8 mouse cellular contexts compared by ENCODE assay signal in genomic region chr3:51532282-51532620, GRCm38 (mm10). TPM values are rescaled to one million over a fixed set of nuclear protein-coding genes. Genes with fewer than 3 reads are reported as not detected.
DNase-seq lines count a peak whose midpoint lies in the region; ATAC-seq and TF ChIP-seq lines count a peak whose summit lies in the region.

No protein-coding gene starts in this region.

- H3K27ac ChIP-seq in cerebellum, adult 2 months (ENCODE audit: insufficient read depth, low read length), result peak overlapping the region; percentile 93
- H3K27ac ChIP-seq in layer of hippocampus, adult 2 months, result peak overlapping the region; percentile 77
- H3K27ac ChIP-seq in forebrain, embryonic 16.5 days (ENCODE audit: low read length), result peak overlapping the region; percentile 65
- H3K27ac ChIP-seq in liver, postnatal 0 days (ENCODE audit: low read depth), result peak overlapping the region; percentile 72

- H3K36me3 ChIP-seq in forebrain, embryonic 16.5 days (ENCODE audit: control insufficient read depth, insufficient read depth), result peaks cover 33% of the 10 kb centered on the region
- peaks cover 30% of the 10 kb centered on the region for H3K36me3 ChIP-seq in liver, postnatal 0 days (replicated peaks; ENCODE audit: insufficient read depth, low read length)

- H3K4me2 ChIP-seq in forebrain, embryonic 16.5 days (ENCODE audit: low read length), result no peak overlapping the region
- peak overlapping the region; percentile 29; the same call in 1 of the 2 replicates for H3K4me2 ChIP-seq in liver, postnatal 0 days (ENCODE audit: low read depth, low read length)

- no peak for DNase-seq in cerebellum, adult 2 months
- DNase-seq in cerebellum, postnatal 4 days (ENCODE audit: low spot score in 2 of 2), result no peak
- DNase-seq in layer of hippocampus, adult 2 months (ENCODE audit: low spot score in 2 of 2), result no peak
- no peak for DNase-seq in layer of hippocampus, postnatal 25 days (ENCODE audit: extremely low spot score in 1 of 2, low spot score in 1 of 2)
- DNase-seq in liver, postnatal 0 days, result no peak
- DNase-seq in thymus, postnatal 14 days, result no peak
- no peak for DNase-seq in cerebellum, postnatal 25 days

- H3K9ac ChIP-seq in forebrain, embryonic 16.5 days (replicated peaks; ENCODE audit: low read depth, low read length), result no peak overlapping the region; the same call in 1 of the 2 replicates
- H3K9ac ChIP-seq in liver, postnatal 0 days (replicated peaks), result no peak overlapping the region; the same call in 1 of the 2 replicates

- no peak for TF ChIP-seq CTCF in cerebellum, adult 2 months (IDR thresholded peaks at IDR 0.05; ENCODE audit: borderline replicate concordance, insufficient read depth, low read depth, low read length)
- TF ChIP-seq CTCF in layer of hippocampus, adult 2 months (conservative IDR thresholded peaks at IDR 0.05), result no peak
- TF ChIP-seq CTCF in liver, postnatal 0 days (IDR thresholded peaks at IDR 0.05; ENCODE audit: low read depth), result no peak

- WGBS in cerebellum, adult 2 months, result 27% methylated on average over 5 of the region's 5 CpGs
- WGBS in forebrain, embryonic 16.5 days, result 72% methylated on average over 5 of the region's 5 CpGs
- 61% methylated on average over 5 of the region's 5 CpGs for WGBS in liver, postnatal 0 days (ENCODE audit: insufficient replicate concordance)

- H3K4me3 ChIP-seq in cerebellum, adult 2 months (replicated peaks; ENCODE audit: insufficient read depth, low read depth, low read length), result no peak overlapping the region
- H3K4me3 ChIP-seq in layer of hippocampus, adult 2 months, result no peak overlapping the region
- H3K4me3 ChIP-seq in forebrain, embryonic 16.5 days (replicated peaks; ENCODE audit: low read length), result no peak overlapping the region
- H3K4me3 ChIP-seq in liver, postnatal 0 days (ENCODE audit: low read depth, low read length), result no peak overlapping the region

- TF ChIP-seq EP300 in liver, postnatal 0 days (IDR thresholded peaks at IDR 0.05; ENCODE audit: low read depth), result no peak

- H3K4me1 ChIP-seq in cerebellum, adult 2 months (ENCODE audit: control insufficient read depth, insufficient read depth, low read length), result peaks cover 39% of the 10 kb centered on the region
- H3K4me1 ChIP-seq in forebrain, embryonic 16.5 days (replicated peaks; ENCODE audit: control insufficient read depth, insufficient read depth, low read length), result peaks cover 9% of the 10 kb centered on the region
- H3K4me1 ChIP-seq in liver, postnatal 0 days (ENCODE audit: insufficient read depth), result peaks cover 13% of the 10 kb centered on the region

- H3K27me3 ChIP-seq in cerebellum, adult 2 months (ENCODE audit: control insufficient read depth, insufficient read depth, low read length), result no peaks in the 10 kb centered on the region
- H3K27me3 ChIP-seq in forebrain, embryonic 16.5 days (replicated peaks; ENCODE audit: control insufficient read depth, insufficient read depth, low read length), result no peaks in the 10 kb centered on the region
- H3K27me3 ChIP-seq in liver, postnatal 0 days (ENCODE audit: insufficient read depth, low read length), result no peaks in the 10 kb centered on the region

- no peaks in the 10 kb centered on the region for H3K9me3 ChIP-seq in forebrain, embryonic 16.5 days (ENCODE audit: control insufficient read depth, low read length)
- H3K9me3 ChIP-seq in liver, postnatal 0 days (ENCODE audit: low read length), result no peaks in the 10 kb centered on the region

- ATAC-seq in forebrain, embryonic 16.5 days, result peak; percentile 27; the same call in 1 of the 2 replicates
- peak; percentile 43 for ATAC-seq in liver, postnatal 0 days

- TF ChIP-seq POLR2A in cerebellum, adult 2 months (IDR thresholded peaks at IDR 0.05; ENCODE audit: borderline replicate concordance, insufficient read depth, low read length), result no peak

RNA-seq across cellular contexts. Expression of gene Setd7, which starts 28.4 kb away (rescaled TPM):
- polyA plus RNA-seq in cerebellum, adult 2 months (2012; rRNA removed), result 83.0 and 96.5 TPM in 2 replicates
- 100 to 1,000 TPM; 138 to 144 TPM for total RNA-seq in layer of hippocampus, adult 2 months (2021)
- total RNA-seq in layer of hippocampus, postnatal 25 days (2021), result 100 to 1,000 TPM; 126 to 139 TPM
- 4.2 and 4.5 TPM in 2 replicates for polyA plus RNA-seq in forebrain, embryonic 16.5 days (2015; fragmentation: Nextera tagmentation; extraction: Ambion mirVana)
- polyA plus RNA-seq in liver, postnatal 0 days (2015; fragmentation: Nextera tagmentation; extraction: Ambion mirVana), result 0.45 and 0.48 TPM in 2 replicates

RNA-seq across cellular contexts. Expression of gene Rab33b, which starts 48.5 kb away (rescaled TPM):
- polyA plus RNA-seq in cerebellum, adult 2 months (2012; rRNA removed), result 25.7 and 28.7 TPM in 2 replicates
- total RNA-seq in layer of hippocampus, adult 2 months (2021), result 10 to 100 TPM; 22.8 to 25.4 TPM
- total RNA-seq in layer of hippocampus, postnatal 25 days (2021), result 10 to 100 TPM; 23.0 to 24.8 TPM
- 31.2 and 33.7 TPM in 2 replicates for polyA plus RNA-seq in forebrain, embryonic 16.5 days (2015; fragmentation: Nextera tagmentation; extraction: Ambion mirVana)
- polyA plus RNA-seq in liver, postnatal 0 days (2015; fragmentation: Nextera tagmentation; extraction: Ambion mirVana), result 4.4 and 4.7 TPM in 2 replicates

Comparison
In these comparisons a context has a peak if more than half of its experiments do, and no peak if none do; other contexts are left out.
1. RNA of gene Setd7, which starts 28.4 kb away (polyA plus RNA-seq): 83.0 to 96.5 TPM in cerebellum, adult 2 months; 4.2 to 4.5 TPM in forebrain, embryonic 16.5 days and 0.45 to 0.48 TPM in liver, postnatal 0 days; every median in the first group is over 10 times any median in the second.
2. Peak in every context shown above with its lines, with median percentiles within 50 percentile points of each other: H3K27ac ChIP-seq.